Mouse (Mus musculus) left cerebral cortex, postnatal 25 days (tissue): ENCODE results near the gene Nptxr. TPM values are rescaled to one million over a fixed set of nuclear protein-coding genes. Genes with fewer than 3 reads are reported as not detected.

Source experiments
- DNase-seq, 2 experiments: peaks; one replicate each; pipeline ENCODE4 v3.0.0; 2022; ENCODE audit warnings: low spot score in 2 of 2, mixed read lengths in 1 of 2
- intact Hi-C: fragments of 180-260 bp; cut with DNase I; formaldehyde crosslinking; loops from one replicate; pipeline ENCODE4 v1.15.1; 2025
- total RNA-seq, 2 experiments: library from RNA; stranded (reverse); gene quantifications; 2 replicates each; pipeline ENCODE4 v1.2.3; 2021

Gene Nptxr
- total RNA-seq, 2 experiments from 2014 or later, result 898 to 921 TPM

GRCm38 (mm10) chr15:79796256-79796655 is 8.3 kb downstream of the Nptxr start:
- intact Hi-C loops, result loop anchor here (1.0 kb wide), 1 partner anchor 31 kb away; no protein-coding TSS in a partner anchor
- DNase-seq, result peak; percentile 71 to 86

GRCm38 (mm10) chr15:79794173-79794572 is 10.4 kb downstream of the Nptxr start:
- intact Hi-C loops, result no loop called here
- no peak for DNase-seq

- intact Hi-C loops, result no loop called here
- DNase-seq, result no peak
These were observed 11.5 kb downstream of the Nptxr start for GRCm38 (mm10) chr15:79793076-79793475.

- no peak for DNase-seq
- intact Hi-C loops, result no loop called here
These were observed 12.1 kb downstream of the Nptxr start for GRCm38 (mm10) chr15:79792455-79792854.

- DNase-seq, result no peak
- intact Hi-C loops, result no loop called here
These were observed 13.1 kb downstream of the Nptxr start for GRCm38 (mm10) chr15:79791502-79791901.

- intact Hi-C loops, result no loop called here
- no peak for DNase-seq
These were observed 13.7 kb downstream of the Nptxr start for GRCm38 (mm10) chr15:79790905-79791304.

GRCm38 (mm10) chr15:79790111-79790510 is 14.5 kb downstream of the Nptxr start:
- no peak for DNase-seq
- intact Hi-C loops, result no loop called here

GRCm38 (mm10) chr15:79787815-79788214 is 16.8 kb downstream of the Nptxr start:
- intact Hi-C loops, result no loop called here

GRCm38 (mm10) chr15:79785056-79785455 is 19.5 kb downstream of the Nptxr start:
- DNase-seq, result no peak
- intact Hi-C loops, result no loop called here

More at GRCm38 (mm10) chr15:79787815-79788214, 16.8 kb downstream of the Nptxr start:
- DNase-seq, result no peak

GRCm38 (mm10) chr15:79777749-79778148 is 26.8 kb downstream of the Nptxr start, which contains the start of gene Dnal4:
TSS of gene Dnal4 (minus strand) at chr15:79777849.
- intact Hi-C loops, result no loop called here
- DNase-seq, result no peak

- intact Hi-C loops, result loop anchor here (2.0 kb wide), 1 partner anchor 19 kb away; no protein-coding TSS in a partner anchor
- DNase-seq, result peak in 1 of 2 experiments; percentile 79
These were observed 28.9 kb downstream of the Nptxr start for GRCm38 (mm10) chr15:79775662-79776061.

GRCm38 (mm10) chr15:79774117-79775027 is 30.2 kb downstream of the Nptxr start:
- intact Hi-C loops, result loop anchor here (2.0 kb wide), 1 partner anchor 18 kb away; no protein-coding TSS in a partner anchor

GRCm38 (mm10) chr15:79770629-79771240 is 33.8 kb downstream of the Nptxr start:
- intact Hi-C loops, result no loop called here
- peak; percentile 65 to 91 for DNase-seq

More at GRCm38 (mm10) chr15:79774117-79775027, 30.2 kb downstream of the Nptxr start:
- peak; percentile 95 to 99 for DNase-seq

- intact Hi-C loops, result loop anchor here (10.0 kb wide), 1 partner anchor 246 kb away; the partner anchor contains the start of gene Pdgfb
- DNase-seq, result no peak
These were observed 36.3 kb downstream of the Nptxr start for GRCm38 (mm10) chr15:79768302-79768701.

GRCm38 (mm10) chr15:79767327-79767961 is 37.1 kb downstream of the Nptxr start:
- intact Hi-C loops, result loop anchor here (10.0 kb wide), 1 partner anchor 247 kb away; the partner anchor contains the start of gene Pdgfb
- DNase-seq, result no peak

GRCm38 (mm10) chr15:79766586-79767071 is 37.9 kb downstream of the Nptxr start:
- peak in 1 of 2 experiments; percentile 86 for DNase-seq
- intact Hi-C loops, result loop anchor here (10.0 kb wide), 1 partner anchor 248 kb away; the partner anchor contains the start of gene Pdgfb

GRCm38 (mm10) chr15:79766168-79766567 is 38.4 kb downstream of the Nptxr start:
- no peak for DNase-seq
- intact Hi-C loops, result loop anchor here (10.0 kb wide), 1 partner anchor 249 kb away; the partner anchor contains the start of gene Pdgfb

GRCm38 (mm10) chr15:79765361-79765760 is 39.2 kb downstream of the Nptxr start:
- no peak for DNase-seq
- intact Hi-C loops, result loop anchor here (1.0 to 10.0 kb wide), 3 partner anchors 31 to 249 kb away; partner anchors contain the start of genes Cbx6, Npcd and Pdgfb
